Mouse (Mus musculus): Measurements from ENCODE around the gene Tspoap1. TPM values are rescaled to one million over a fixed set of nuclear protein-coding genes. Genes with fewer than 3 reads are reported as not detected.
A peak's percentile ranks its signal among the peaks of the same experiment; 100 is the strongest.

Gene Tspoap1
- total RNA-seq, 4 experiments from 2014 or later: 145 to 183 (median 166) TPM

DNA sequence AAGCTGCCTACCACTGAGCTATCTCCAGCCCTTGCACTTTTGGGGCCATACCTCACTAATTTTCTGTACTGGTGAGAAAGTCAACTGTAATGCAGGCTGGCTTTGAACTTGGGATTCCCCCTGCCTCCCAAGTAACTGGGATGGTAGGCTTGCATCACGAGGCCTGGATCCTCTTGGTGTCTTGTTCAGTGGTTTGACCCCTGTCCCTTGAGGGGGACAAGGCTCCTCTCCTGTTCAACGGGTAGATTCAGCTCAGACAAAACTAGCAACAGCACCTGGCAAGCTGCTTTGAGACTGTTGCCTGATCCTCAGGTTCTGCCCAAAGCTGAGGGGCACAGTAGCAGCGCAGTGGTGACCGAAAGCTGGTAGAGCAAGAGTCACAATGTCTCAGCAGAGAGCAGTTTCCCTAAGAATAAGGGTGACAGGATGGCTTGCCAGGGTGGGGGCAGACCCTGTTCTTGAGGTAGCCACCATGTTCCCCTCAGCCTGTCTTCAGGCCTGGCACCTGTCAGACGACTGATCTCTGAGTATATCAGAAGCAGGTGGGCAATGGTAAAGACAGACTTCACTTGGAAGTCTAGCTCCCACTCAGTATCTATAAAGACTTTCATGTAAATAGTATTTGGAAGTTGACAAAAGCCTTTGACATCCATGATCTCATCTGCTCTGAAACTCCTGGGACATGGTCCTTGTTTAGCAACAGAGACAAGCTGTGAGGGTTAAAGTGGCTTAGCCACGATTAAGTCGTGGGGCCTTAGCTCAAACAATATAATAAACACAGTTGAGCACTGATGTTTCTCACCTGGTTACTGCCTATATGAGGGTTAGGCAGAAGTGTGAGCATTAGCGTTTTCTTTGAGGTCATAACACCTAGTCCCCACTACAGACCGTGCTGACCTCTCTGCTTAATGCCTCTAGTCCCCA lies 14.4 kb upstream of the Tspoap1 start:
- DNase-seq (ENCODE audit: low spot score in 2 of 2): no peak

DNA sequence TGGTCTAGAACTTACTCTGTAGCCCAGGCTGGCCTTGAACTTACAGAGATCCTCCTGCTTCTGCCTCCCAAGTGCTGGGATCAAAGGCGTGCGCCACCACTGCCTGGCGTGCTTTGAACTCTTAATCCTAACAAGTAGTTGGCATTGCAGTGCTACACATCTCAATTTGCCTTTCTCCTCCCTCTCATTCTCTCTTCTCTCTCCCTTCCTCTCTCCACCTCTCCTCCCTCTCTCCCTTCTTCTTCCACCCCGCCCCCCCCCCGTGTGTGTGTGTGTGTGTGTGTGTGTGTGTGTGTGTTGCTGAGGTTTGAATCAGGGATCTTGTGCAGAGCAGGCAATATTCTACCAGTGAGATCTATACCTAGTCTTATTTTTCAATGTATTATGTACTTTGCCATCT lies 13.0 kb upstream of the Tspoap1 start:
- DNase-seq (ENCODE audit: low spot score in 2 of 2): no peak

DNA sequence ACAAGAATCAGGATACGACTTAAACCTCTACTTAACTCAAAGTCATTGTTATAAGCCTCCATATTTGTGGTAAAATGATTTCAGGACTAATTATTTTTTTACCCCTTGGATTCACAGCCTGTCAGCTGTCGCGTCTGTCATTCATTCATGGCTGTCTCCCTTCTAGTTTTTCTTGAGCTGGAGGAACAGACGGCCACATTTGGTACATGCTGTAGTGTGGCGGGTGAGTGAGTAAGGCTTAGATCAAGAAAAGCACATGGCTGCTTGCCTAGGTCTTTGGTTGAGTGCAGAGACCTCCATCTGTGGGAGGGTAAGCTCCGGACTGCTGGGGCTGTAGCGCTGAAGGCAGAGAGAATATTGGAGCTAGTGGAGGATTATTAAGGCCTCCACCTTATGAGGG lies 12.6 kb upstream of the Tspoap1 start:
- DNase-seq (ENCODE audit: low spot score in 2 of 2): peak in 1 of 2 experiments; percentile 41

DNA sequence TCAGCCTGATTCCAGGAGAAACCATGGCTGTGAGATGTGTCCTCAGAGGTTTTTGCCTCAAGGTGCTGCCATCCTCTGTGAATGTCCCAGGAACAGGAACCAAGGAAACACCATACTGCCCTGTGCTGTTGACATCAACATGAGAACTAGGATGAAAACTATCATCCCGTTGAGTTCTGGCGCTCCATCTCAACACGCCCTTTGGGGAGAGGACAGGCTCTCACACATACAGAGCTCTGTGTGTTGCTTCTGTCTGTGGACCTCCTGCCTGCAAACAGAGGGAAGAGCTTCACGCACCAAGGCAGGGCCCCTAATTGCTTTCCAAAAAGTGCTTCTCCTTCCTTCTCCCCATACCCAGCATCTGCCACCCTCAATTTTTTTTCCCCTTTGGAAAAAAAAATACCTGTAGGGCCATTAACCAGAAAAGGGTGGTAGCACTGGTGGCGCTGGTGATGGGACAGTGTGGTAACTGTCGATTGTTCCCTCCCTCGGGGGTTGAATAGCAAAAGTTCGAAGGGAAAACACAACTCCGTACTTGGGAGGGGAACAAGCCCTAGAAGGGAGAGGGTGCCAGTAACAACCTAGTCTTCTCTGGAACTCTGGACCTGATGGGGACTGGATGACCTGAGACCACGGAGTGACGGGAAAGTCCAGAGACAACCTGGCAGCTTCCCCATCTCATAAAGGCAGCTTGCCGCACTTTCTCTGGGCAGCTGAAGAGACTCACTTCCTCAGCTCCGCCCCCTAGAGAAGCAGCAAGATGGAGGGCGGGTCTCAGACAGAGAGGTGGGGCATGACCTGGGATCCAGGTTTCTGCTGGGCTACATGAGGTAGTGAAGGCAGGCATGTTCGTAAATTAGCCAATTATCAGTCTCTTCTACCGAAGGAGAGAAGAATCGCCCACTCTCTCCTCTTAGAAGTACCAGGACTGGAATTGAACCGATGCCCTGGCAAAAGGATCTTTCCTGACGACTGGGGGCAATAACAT lies 11.9 kb upstream of the Tspoap1 start:
- no peak for DNase-seq (ENCODE audit: low spot score in 2 of 2)

DNA sequence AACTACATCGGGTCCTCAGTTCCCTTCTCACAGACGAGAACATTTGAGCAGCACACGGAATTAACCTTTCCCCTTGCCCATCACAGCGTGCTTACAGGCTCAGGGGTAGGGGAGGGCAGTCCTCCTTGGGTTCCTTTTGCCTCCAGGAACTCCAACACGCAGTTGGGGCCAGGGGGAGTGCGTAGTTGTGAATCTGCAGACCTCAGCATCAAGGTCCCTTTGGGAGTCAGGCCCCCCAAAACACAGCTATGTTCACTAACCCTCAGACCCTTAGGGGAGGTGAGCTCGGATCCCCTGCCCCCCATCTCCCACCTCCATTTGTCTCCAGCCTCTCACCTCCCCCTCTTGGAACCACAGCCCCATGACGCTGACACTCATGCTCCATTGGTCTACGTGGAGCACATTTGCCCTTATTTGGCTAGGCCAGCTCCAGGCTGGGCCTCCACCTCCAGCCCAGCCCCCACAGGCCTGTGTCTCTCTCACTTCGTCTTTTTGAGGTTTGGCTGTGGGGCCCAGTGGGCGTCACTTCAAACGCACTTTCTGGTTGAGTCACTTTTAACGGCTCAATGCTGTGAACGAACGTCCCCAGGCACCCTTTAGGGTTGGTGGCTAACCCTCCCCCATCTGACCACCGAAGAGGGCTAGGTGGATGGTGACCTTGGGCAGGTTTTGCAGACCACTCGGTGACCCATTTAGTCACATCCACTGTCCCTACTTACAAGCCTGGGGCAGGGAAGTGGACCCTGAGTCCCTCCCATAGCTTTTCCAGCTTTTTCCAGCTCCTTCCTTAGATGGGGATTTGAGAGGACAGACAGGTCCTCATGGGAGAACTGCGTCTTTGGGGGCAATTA lies 10.9 kb upstream of the Tspoap1 start:
- DNase-seq (ENCODE audit: low spot score in 2 of 2): no peak

DNA sequence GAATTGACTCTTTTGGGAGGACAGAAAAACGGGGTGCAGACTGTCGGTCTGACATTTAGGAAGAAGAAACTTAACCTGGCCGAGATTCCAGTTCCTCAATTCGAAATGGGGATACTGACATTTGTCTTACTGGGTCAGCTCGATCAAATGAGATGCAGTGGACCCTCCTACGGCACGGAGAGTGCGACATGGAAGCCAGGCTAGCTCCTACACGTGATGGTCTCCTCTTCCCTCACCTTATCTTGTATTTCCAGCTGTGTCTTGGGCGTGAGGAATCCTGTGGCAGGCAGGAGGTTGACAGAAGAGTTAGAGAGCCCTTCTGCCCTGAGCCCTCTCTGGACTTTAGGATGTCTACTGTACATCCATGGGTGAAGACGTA lies 10.3 kb upstream of the Tspoap1 start:
- no peak for DNase-seq (ENCODE audit: low spot score in 2 of 2)

DNA sequence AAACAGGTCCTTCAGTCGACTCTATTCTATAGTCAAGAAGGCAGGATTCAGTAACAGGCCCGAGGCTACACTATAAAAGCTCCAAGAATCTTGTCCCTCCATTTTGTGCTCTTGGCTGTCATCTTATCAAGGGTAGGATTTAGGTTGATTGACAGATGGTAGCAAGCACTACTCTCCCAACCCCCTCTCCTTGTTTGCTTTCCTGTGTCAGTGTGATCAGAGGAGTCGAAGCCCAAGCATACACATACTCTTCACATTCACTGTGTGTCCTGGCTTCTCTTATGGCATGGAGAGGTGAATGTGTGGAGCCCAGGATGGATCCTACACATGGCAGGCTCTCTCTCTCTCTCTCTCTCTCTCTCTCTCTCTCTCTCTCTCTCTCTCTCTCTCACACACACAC lies 9.8 kb upstream of the Tspoap1 start:
- no peak for DNase-seq (ENCODE audit: low spot score in 2 of 2)

DNA sequence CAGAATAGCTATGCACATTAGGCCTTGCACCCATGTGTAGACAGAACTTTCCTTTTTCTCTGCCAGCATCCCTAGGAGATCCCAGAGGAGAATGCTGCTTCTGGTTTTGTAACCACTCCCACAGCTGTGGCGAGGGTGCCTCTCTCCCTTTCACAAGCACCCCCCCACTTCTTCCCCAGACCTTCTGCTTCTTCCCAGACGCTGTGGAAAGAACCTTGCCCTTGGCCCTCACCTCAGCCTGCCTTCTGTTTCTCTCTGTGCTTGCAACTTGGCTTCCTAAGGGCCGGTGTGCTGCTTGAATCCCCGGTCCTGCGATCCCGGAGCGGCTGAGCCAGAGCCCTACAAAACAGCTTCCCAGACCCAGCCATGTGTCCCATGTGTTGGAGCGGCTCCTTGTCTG lies 9.3 kb upstream of the Tspoap1 start:
- DNase-seq (ENCODE audit: low spot score in 2 of 2): no peak

DNA sequence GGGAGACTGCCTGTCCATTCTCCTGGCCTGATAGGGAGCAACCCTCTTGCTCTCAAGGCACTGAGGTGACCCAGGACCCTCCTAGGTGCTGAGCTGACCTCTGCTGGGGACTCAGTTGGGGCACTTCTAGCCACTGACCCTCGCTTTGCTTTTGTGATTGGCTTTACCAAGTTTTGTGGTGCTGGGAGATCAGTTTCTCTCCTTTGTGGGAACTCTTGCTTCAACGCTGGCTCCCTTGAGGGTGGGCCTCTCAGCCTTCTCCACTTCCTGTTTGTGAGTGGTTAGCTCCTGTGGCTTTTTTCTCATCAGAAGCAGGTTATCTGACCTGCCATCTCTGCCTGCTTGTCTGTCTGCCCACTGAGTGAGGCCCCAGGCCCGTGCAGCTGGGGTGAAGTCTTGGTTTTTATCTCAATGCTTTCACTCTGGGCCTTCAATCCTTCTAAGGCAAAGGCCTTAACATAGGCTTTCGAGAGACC lies 8.8 kb upstream of the Tspoap1 start:
- DNase-seq (ENCODE audit: low spot score in 2 of 2): no peak

DNA sequence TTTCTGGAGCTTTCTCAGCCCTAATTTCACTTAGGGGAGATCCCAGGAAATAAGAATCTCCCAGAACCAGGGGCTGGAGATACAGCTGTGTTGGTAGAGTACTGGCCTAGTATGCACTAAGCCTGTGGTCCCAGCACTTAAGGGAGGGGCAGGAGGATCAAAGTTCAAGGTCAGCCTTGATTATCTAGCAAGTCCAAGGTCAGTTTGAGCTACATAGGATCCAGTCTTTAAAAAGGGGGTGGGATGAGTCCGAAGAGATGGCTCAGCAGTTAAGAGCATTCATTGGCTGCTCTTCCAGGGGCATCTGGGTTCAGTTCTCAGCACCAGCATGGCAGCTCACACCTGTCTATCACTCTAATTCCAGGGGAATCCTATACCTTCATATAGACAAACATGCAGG lies 8.0 kb upstream of the Tspoap1 start:
- no peak for DNase-seq (ENCODE audit: low spot score in 2 of 2)

DNA sequence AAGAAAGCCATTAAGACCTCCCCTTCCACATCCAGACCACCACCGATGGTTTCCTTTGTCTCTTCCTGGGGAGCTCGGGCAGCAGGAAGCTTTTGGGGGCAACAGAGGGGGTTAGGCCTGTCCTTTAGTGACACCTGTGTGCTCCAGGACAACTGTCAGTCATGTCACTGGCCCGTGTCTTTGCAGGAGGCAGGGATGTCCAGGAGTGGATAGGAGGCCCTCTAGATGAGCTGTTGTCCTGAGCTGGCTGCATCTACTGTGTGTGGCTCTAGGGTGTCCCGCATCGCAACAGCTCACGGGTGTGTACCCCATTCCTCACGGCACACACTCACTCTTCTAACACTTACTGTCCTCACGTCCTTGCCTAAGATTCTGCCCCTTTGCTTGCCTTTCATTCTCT lies 7.1 kb upstream of the Tspoap1 start:
- no peak for DNase-seq (ENCODE audit: low spot score in 2 of 2)

DNA sequence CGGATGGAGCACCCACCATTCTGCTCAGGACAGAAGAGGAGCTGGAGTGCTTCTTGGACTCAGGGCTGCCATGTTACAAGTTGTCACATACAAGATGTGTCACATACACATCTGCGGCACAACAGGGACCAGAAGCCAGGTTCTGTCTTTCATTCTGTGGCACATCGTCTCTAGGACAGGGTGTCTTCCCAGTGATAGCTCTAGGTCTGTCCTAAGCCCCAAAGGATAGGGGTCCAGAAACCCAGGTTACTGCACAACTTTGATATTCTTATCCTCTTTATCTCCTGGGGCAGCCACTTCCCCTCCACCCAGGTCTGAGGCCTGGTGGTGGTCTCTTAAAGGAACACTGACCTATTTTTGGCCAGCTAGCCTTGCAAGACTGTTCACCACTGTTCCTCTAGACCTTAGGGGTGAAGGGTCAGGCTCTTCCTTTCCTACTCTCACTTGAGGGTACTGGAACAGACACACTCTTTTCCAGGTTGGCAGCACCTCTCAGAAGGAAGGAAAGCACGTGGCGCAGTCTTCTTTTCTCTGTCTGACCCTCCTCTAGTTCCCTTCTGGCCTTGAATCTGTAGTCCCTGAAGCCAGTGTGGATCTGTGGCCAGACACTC lies 6.3 kb upstream of the Tspoap1 start:
- no peak for DNase-seq (ENCODE audit: low spot score in 2 of 2)

DNA sequence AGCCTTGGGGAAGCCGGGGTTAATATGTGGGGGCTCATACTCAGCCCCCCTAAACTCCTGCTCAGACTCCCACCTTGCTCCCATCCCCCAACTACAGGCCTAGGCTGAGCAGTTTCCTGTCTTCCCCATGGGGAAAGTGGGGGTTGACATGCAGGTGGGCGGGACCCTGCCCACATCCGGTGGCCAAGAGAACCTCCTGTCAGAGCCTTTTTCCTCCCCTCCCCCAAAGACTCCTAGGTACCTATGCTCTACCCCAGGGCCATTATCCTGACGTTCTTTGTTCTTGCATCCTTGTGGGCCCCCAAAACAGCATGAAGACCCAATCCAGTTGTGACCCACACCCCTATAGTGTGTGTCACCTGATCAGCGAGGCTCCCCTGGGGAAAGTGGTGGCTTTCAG lies 5.7 kb upstream of the Tspoap1 start:
- DNase-seq (ENCODE audit: low spot score in 2 of 2): no peak

DNA sequence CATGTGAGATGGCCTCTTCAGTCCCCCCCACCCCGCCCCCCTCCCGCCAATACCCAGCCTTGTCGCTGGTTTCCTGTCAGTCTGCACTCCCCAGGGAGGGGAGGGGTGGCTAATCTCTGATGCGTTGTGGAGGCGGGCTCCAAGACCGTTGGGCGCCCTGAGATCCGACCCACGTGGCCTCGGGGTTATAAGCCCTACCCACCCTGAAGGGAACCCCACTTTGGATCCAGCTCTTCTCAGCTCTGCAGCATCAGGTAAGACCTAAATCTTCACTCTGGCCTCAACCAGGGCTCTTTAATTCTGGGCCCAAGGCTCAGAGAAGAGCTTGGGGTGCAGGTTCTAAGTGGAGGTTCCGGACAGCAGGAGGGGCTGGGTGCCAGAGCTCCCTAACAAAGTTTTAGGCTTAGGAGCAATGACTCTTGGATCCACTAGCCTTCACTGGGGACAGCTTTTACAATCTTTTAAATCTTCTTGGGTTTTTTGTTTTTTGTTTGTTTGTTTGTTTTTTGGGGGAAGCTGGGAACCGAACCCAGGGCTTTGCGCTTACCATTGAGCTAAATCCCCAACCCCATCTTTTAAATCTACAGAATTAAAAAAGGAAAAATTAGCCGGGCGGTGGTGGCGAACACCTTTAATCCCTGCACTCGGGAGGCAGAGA lies 4.9 kb upstream of the Tspoap1 start:
- DNase-seq (ENCODE audit: low spot score in 2 of 2): no peak

DNA sequence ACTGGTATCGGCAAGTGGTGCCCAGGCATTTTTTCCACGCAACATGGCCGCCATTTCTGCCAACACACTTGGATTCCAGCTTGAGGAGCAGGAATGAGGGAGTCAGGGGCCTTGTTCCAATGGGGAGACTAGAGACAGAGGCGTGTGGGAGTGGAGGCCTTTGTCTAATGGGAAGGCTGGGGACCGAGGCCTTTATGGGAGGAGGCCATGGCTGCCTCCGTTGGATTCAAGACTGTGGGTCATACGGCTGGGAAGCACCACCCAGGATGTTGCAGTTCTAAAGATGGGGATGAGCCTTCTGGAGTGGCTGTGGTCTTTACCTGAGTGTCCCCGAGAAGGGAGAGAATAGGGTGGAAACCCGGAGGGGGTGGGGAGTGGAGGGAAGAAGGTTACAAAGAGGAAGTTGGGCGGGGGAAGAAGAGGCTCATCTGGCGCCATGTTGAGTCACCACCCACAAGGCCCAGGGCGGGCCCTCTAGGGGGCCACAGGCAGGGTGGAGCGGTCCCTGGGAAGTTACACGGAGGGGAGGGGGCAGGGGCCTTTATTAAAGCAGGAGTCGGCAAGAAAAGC lies 4.0 kb upstream of the Tspoap1 start:
- DNase-seq (ENCODE audit: low spot score in 2 of 2): no peak

DNA sequence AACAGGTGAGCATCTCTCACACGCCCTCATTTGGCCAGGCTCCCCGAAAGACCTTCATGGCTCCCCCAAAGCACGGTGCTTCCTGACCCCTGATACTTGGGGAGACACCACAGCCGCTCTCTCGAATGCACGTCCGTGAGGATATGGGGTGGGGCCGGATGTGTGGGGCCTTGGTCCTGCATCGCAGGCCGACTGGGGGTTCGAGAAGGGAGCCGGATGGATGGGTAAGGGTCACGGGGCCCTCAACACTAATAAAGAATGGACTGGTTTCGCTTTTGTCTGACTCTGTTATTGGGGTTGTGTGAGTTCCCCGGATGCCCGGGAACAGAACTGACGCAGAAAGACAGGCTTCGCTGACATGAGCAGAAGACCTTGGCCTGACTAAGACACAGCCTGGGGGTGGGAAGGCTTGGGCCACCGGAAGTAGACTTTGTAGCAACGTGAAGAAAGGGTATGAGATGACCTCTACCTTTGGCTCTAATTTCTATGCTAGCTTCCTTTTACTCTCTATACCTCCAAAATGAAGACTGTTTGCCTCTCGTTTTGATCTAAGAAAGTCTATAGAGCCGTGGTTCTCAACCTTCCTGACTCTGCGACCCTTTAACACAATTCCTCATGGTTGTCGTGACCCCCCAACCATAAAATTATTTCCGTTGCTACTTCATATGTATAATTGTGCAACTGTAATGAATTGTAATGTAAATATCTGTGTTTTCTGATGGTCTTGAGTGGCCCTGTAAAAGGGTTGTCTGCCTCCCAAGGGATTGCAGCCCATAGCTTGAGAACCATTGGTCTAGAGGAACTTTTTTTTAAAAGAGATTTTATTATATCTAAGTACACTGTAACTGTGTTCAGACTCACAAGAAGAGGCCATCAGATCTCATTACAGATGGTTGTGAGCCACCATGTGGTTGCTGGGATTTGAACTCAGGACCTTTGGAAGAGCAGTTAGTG lies 3.1 kb upstream of the Tspoap1 start:
- no peak for DNase-seq (ENCODE audit: low spot score in 2 of 2)

DNA sequence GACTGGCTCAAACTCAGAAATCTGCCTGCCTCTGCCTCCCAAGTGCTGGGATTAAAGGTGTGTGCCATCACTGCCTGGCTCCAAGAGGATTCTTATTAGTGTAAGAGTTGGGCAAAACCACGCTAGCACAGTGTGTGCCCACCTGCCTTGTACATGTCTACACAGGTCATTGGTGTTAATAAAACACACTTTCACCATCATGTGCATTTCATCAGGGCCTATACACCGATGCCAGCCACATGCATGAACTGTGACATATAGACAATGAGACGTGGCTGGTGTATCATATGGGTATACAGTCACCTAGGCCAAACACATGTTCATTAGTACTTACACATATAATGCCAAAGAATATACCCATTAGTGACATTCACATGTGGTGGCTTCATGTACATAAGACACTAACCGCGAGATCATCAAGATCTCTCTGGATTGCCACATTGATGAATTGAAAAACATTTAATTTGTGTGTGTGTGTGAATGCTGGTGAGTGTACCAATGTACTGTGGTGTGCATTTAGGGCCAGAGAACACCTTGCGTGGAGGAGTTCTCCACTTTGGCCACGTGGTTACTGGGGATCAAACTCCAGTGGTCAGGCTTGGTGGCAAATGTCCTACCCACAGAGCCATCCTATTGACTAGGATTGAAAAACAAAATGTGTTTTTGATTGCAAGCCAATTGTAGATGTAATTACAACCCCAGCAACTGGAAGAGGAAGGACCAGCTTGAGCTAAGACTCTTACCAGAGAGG lies 2.0 kb upstream of the Tspoap1 start:
- DNase-seq (ENCODE audit: low spot score in 2 of 2): no peak
